Mouse (Mus musculus): Measurements from ENCODE around the gene Slc1a3. TPM values are rescaled to one million over a fixed set of nuclear protein-coding genes. Genes with fewer than 3 reads are reported as not detected.

The Slc1a3 gene
- polyA plus RNA-seq, 1 experiment from 2014 or later, result 8.5 TPM

DNA sequence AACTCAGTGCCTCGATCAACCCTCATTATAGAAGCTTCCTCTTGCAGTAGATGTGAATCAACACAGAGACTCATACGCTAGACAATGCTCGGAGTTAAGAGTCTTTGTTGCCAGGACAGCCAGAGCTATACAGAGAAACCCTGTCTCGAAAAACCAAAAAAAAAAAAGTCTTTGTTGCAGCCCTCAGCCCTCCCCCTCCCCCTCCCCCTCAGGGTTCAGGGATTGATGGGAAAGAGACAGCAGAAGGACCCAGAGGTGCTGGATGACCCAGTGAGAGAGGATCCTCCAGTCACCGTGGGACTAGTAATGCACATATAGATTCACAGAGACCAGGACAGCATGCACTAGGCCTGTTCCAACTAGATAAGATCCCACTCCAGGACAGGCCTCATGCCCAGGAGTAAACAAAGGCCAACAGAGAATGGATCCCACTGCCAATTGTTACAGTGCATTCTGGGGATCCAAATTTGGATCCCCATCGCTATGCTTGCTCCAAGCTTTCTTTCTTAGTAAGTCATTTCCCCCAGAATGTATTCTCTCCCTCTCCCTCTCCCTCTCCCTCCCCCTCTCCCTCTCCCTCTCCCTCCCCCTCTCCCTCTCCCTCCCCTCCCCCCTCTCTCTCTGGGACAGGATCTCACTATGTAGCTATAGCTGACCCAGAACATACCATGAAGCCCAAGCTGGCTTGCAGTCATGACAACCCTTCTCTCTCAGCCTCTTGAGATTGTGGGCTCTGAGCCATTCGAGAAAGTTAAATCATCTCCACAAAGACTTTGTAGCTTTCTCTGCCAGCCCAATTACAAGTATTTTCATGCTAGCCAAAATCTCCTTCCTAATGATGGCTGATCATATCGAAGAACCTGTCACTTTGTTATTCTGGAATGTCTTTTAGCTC lies 52.2 kb downstream of the Slc1a3 start:
- WGBS, result 79% methylated on average over 8 of the region's 8 CpGs
- Histone ChIP-seq H3K9ac (ENCODE audit: low read depth, low read length) (no peak overlapping the region), H3K4me1 (replicated peaks; ENCODE audit: insufficient read depth, low read length) (0 out of 2 replicates have a peak, but pooled peaks cover 7% of the 10 kb centered on the region), H3K4me3 (replicated peaks; ENCODE audit: low read depth, low read length) (no peak overlapping the region), H3K27ac (no peak overlapping the region), H3K9me3 (replicated peaks; ENCODE audit: low read length) (no peaks in the 10 kb centered on the region), H3K4me2 (ENCODE audit: low read length) (no peak overlapping the region), H3K27me3 (ENCODE audit: insufficient read depth, low read length) (no peaks in the 10 kb centered on the region), H3K36me3 (ENCODE audit: insufficient read depth, low read length) (no peaks in the 10 kb centered on the region)
- TF ChIP-seq CTCF (IDR thresholded peaks at IDR 0.05; ENCODE audit: low read depth), result no peak
- no peak for ATAC-seq (replicated peaks; ENCODE audit: low FRiP score, low read depth)
- no peak for DNase-seq (ENCODE audit: low spot score)

DNA sequence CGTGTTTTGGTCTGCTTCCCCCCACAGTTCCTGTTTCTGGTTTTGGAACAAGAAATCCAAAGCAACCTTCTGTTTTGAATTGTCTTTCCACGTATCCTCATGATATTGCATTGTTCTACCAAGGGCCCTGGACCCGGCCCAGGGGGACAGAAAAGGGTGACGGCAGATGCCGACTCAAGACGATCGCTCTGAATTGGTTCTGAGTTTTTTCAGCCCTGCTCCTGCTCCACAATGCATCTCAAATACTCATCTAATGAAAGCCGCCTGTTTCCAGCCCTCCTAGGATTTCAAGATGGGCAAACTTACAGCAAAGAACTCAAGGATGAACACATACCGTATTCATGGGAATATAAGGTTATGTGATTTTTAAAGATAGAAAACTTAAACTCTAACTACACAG lies 55.3 kb downstream of the Slc1a3 start:
- H3K36me3 ChIP-seq (ENCODE audit: insufficient read depth, low read length), result no peaks in the 10 kb centered on the region
- ATAC-seq (replicated peaks; ENCODE audit: low FRiP score, low read depth), result no peak
- DNase-seq (ENCODE audit: low spot score), result no peak
- no peaks in the 10 kb centered on the region for H3K27me3 ChIP-seq (ENCODE audit: insufficient read depth, low read length)
- H3K9me3 ChIP-seq (replicated peaks; ENCODE audit: low read length), result no peaks in the 10 kb centered on the region
- no peak overlapping the region for H3K27ac ChIP-seq
- H3K4me2 ChIP-seq (ENCODE audit: low read length), result no peak overlapping the region
- H3K4me3 ChIP-seq (replicated peaks; ENCODE audit: low read depth, low read length), result no peak overlapping the region
- no peak overlapping the region for H3K9ac ChIP-seq (ENCODE audit: low read depth, low read length)
- no peak for TF ChIP-seq CTCF (IDR thresholded peaks at IDR 0.05; ENCODE audit: low read depth)
- H3K4me1 ChIP-seq (replicated peaks; ENCODE audit: insufficient read depth, low read length), result 0 out of 2 replicates have a peak, but pooled peaks cover 6% of the 10 kb centered on the region
- 50% methylated on average over 9 of the region's 9 CpGs for WGBS

GRCm38 (mm10) chr15:8652637-8653036 lies 57.9 kb downstream of the Slc1a3 start:
- no peaks in the 10 kb centered on the region for H3K27me3 ChIP-seq (ENCODE audit: insufficient read depth, low read length)
- no peaks in the 10 kb centered on the region for H3K36me3 ChIP-seq (ENCODE audit: insufficient read depth, low read length)
- H3K9me3 ChIP-seq (replicated peaks; ENCODE audit: low read length), result no peaks in the 10 kb centered on the region
- H3K4me1 ChIP-seq (replicated peaks; ENCODE audit: insufficient read depth, low read length), result no peaks in the 10 kb centered on the region
- H3K9ac ChIP-seq (ENCODE audit: low read depth, low read length), result no peak overlapping the region
- DNase-seq (ENCODE audit: low spot score), result no peak
- H3K4me3 ChIP-seq (replicated peaks; ENCODE audit: low read depth, low read length), result no peak overlapping the region
- no peak for TF ChIP-seq CTCF (IDR thresholded peaks at IDR 0.05; ENCODE audit: low read depth)
- WGBS, result 37% methylated on average over 8 of the region's 8 CpGs
- no peak for ATAC-seq (replicated peaks; ENCODE audit: low FRiP score, low read depth)
- no peak overlapping the region for H3K27ac ChIP-seq
- no peak overlapping the region for H3K4me2 ChIP-seq (ENCODE audit: low read length)

- Histone ChIP-seq H3K27ac (no peak overlapping the region), H3K9me3 (replicated peaks; ENCODE audit: low read length) (no peaks in the 10 kb centered on the region), H3K4me1 (replicated peaks; ENCODE audit: insufficient read depth, low read length) (no peaks in the 10 kb centered on the region)
Measured at GRCm38 (mm10) chr15:8643997-8644692, 66.4 kb downstream of the Slc1a3 start.

GRCm38 (mm10) chr15:8639856-8640255 lies 70.7 kb downstream of the Slc1a3 start:
- 56% methylated on average over 2 of the region's 2 CpGs for WGBS

More at GRCm38 (mm10) chr15:8643997-8644692, 66.4 kb downstream of the Slc1a3 start:
- TF ChIP-seq CTCF (IDR thresholded peaks at IDR 0.05; ENCODE audit: low read depth), result no peak
- no peak overlapping the region for H3K4me2 ChIP-seq (ENCODE audit: low read length)
- H3K36me3 ChIP-seq (ENCODE audit: insufficient read depth, low read length), result no peaks in the 10 kb centered on the region
- 56% methylated on average over 8 of the region's 8 CpGs for WGBS
- H3K27me3 ChIP-seq (ENCODE audit: insufficient read depth, low read length), result no peaks in the 10 kb centered on the region
- no peak overlapping the region for H3K4me3 ChIP-seq (replicated peaks; ENCODE audit: low read depth, low read length)
- no peak for DNase-seq (ENCODE audit: low spot score)
- ATAC-seq (replicated peaks; ENCODE audit: low FRiP score, low read depth), result no peak
- H3K9ac ChIP-seq (ENCODE audit: low read depth, low read length), result no peak overlapping the region

GRCm38 (mm10) chr15:8638568-8639325 lies 71.8 kb downstream of the Slc1a3 start:
- no peaks in the 10 kb centered on the region for H3K27me3 ChIP-seq (ENCODE audit: insufficient read depth, low read length)
- TF ChIP-seq CTCF (IDR thresholded peaks at IDR 0.05; ENCODE audit: low read depth), result no peak
- H3K4me2 ChIP-seq (ENCODE audit: low read length), result no peak overlapping the region
- DNase-seq (ENCODE audit: low spot score) (no peak), ATAC-seq (replicated peaks; ENCODE audit: low FRiP score, low read depth) (0 out of 2 replicates have a peak, but pooled peaks have one; percentile 33)
- H3K4me3 ChIP-seq (replicated peaks; ENCODE audit: low read depth, low read length), result no peak overlapping the region
- H3K27ac ChIP-seq, result no peak overlapping the region
- no peak overlapping the region for H3K9ac ChIP-seq (ENCODE audit: low read depth, low read length)
- WGBS, result 81% methylated on average over 15 of the region's 15 CpGs
- H3K9me3 ChIP-seq (replicated peaks; ENCODE audit: low read length), result no peaks in the 10 kb centered on the region
- H3K36me3 ChIP-seq (ENCODE audit: insufficient read depth, low read length), result no peaks in the 10 kb centered on the region
- H3K4me1 ChIP-seq (replicated peaks; ENCODE audit: insufficient read depth, low read length), result no peaks in the 10 kb centered on the region

More at GRCm38 (mm10) chr15:8639856-8640255, 70.7 kb downstream of the Slc1a3 start:
- no peak overlapping the region for H3K4me2 ChIP-seq (ENCODE audit: low read length)
- H3K27me3 ChIP-seq (ENCODE audit: insufficient read depth, low read length), result no peaks in the 10 kb centered on the region
- H3K27ac ChIP-seq, result no peak overlapping the region
- H3K36me3 ChIP-seq (ENCODE audit: insufficient read depth, low read length), result no peaks in the 10 kb centered on the region
- no peak overlapping the region for H3K4me3 ChIP-seq (replicated peaks; ENCODE audit: low read depth, low read length)
- H3K4me1 ChIP-seq (replicated peaks; ENCODE audit: insufficient read depth, low read length), result no peaks in the 10 kb centered on the region
- TF ChIP-seq CTCF (IDR thresholded peaks at IDR 0.05; ENCODE audit: low read depth), result no peak
- no peaks in the 10 kb centered on the region for H3K9me3 ChIP-seq (replicated peaks; ENCODE audit: low read length)
- ATAC-seq (replicated peaks; ENCODE audit: low FRiP score, low read depth) (no peak), DNase-seq (ENCODE audit: low spot score) (no peak)
- H3K9ac ChIP-seq (ENCODE audit: low read depth, low read length), result no peak overlapping the region
